In genomic region chr10:108124934-108125599, GRCm38 (mm10) we compare ENCODE assay signal across 19 mouse cellular contexts.
"Had no signal": no experiment of that assay in that cellular context is flagged by ENCODE, and none has a peak within 500 bp of the region (broad histone marks: within the 10 kb centered on the region; RNA-seq: fewer than 3 reads in every experiment).

No protein-coding gene starts in this region.

- H3K9me3 ChIP-seq: liver, embryonic 13.5 days; midbrain, embryonic 12.5 days; midbrain, embryonic 15.5 days; stomach, embryonic 15.5 days had no signal

- H3K27ac ChIP-seq: layer of hippocampus, adult 2 months; left cerebral cortex, adult 2 months; liver, embryonic 13.5 days; midbrain, embryonic 12.5 days; midbrain, embryonic 15.5 days; stomach, embryonic 15.5 days had no signal

- DNase-seq: kidney, adult 18-20 months; kidney, adult 9 months; kidney, postnatal 14 days; layer of hippocampus, postnatal 36 days; liver, embryonic 13.5 days; lung, adult 2 months; lung, postnatal 14 days; lung, postnatal 4 days; right cerebral cortex, postnatal 14 days; right cerebral cortex, postnatal 4 days; thymus, adult 2 months; thymus, postnatal 14 days; thymus, postnatal 4 days had no signal

- H3K4me2 ChIP-seq: liver, embryonic 13.5 days; midbrain, embryonic 12.5 days; midbrain, embryonic 15.5 days; stomach, embryonic 15.5 days had no signal

- H3K36me3 ChIP-seq: liver, embryonic 13.5 days; midbrain, embryonic 12.5 days; midbrain, embryonic 15.5 days; stomach, embryonic 15.5 days had no signal

- H3K27me3 ChIP-seq: liver, embryonic 13.5 days; midbrain, embryonic 12.5 days; midbrain, embryonic 15.5 days; stomach, embryonic 15.5 days had no signal

- H3K4me1 ChIP-seq: liver, embryonic 13.5 days; midbrain, embryonic 12.5 days; midbrain, embryonic 15.5 days; stomach, embryonic 15.5 days had no signal

- ATAC-seq: inflammation-experienced regulatory T-cells, adult 6 months; midbrain, embryonic 15.5 days had no signal

- H3K9ac ChIP-seq: liver, embryonic 13.5 days; midbrain, embryonic 12.5 days; midbrain, embryonic 15.5 days; stomach, embryonic 15.5 days had no signal

- H3K4me3 ChIP-seq: layer of hippocampus, adult 2 months; left cerebral cortex, adult 2 months; liver, embryonic 13.5 days; midbrain, embryonic 12.5 days; midbrain, embryonic 15.5 days; stomach, embryonic 15.5 days had no signal
